Mouse (Mus musculus) inflammation-experienced regulatory T-cells, adult 6 months (primary cell): ENCODE results near the gene Elobl. TPM values are rescaled to one million over a fixed set of nuclear protein-coding genes. Genes with fewer than 3 reads are reported as not detected.

ENCODE experiments used
- ATAC-seq: one replicate; pipeline ENCODE4 v1.8.0; 2017
- polyA plus RNA-seq, 3 experiments: library from polyadenylated mRNA; unstranded; fragments of 100-300 nt; shearing (Covaris generic); gene quantifications; one replicate each; pipeline ENCODE4 v1.2.1; 2017

Gene Elobl
- polyA plus RNA-seq, 3 experiments from 2014 or later: 1.8 TPM; not detected in 2

- no peak for ATAC-seq
These were observed 19.9 kb upstream of the Elobl start for GRCm38 (mm10) chr11:88986616-88987015.

DNA sequence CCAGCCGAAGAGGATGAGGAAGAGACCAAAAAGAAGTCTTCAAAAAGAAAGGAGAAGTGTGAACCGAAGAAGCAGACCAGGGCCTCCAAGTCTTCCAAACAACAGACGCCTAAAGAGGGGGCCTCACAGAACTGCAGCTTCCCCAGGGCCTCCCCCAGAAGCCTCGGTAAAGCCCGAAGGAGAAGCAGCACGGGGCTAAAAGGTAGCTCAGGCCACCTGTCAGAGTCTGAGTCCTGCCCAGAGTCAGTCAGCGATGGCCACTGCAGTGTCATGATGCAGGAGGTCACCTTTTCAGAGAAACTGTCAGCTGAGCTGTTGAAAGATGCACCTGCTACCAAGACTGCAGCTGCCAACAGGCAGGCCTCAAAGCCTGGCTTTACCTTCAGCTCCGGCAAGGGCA lies 14.6 kb upstream of the Elobl start:
- no peak for ATAC-seq

- no peak for ATAC-seq
These were observed 10.5 kb upstream of the Elobl start for GRCm38 (mm10) chr11:88977188-88977587.

DNA sequence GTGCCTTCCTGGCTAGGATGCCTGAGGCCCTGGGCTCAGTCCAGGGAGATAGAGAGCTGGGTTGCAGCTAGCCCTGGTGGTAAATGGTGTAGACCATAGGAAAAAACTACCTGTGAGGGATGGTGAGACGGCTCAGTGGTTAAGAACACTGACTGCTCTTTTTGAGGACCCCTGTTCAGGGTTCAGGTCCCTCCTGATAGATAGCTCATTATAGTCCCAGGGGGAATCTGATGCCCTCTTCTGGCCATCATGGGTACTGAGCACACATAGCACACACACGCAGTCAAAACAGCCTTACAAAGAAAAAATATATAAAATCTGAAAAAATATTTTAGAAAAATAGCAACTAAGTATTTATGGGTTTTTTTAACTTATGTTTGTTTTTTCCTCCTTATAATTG lies 9.6 kb upstream of the Elobl start:
- no peak for ATAC-seq

GRCm38 (mm10) chr11:88973776-88974701 lies 7.3 kb upstream of the Elobl start:
- peak; percentile 94 for ATAC-seq

- no peak for ATAC-seq
These were observed 3.5 kb upstream of the Elobl start, which contains the start of gene Coil for GRCm38 (mm10) chr11:88970202-88970732. TSS of gene Coil (plus strand) at chr11:88970252.

GRCm38 (mm10) chr11:88958851-88959250 lies 7.9 kb downstream of the Elobl start:
- no peak for ATAC-seq

DNA sequence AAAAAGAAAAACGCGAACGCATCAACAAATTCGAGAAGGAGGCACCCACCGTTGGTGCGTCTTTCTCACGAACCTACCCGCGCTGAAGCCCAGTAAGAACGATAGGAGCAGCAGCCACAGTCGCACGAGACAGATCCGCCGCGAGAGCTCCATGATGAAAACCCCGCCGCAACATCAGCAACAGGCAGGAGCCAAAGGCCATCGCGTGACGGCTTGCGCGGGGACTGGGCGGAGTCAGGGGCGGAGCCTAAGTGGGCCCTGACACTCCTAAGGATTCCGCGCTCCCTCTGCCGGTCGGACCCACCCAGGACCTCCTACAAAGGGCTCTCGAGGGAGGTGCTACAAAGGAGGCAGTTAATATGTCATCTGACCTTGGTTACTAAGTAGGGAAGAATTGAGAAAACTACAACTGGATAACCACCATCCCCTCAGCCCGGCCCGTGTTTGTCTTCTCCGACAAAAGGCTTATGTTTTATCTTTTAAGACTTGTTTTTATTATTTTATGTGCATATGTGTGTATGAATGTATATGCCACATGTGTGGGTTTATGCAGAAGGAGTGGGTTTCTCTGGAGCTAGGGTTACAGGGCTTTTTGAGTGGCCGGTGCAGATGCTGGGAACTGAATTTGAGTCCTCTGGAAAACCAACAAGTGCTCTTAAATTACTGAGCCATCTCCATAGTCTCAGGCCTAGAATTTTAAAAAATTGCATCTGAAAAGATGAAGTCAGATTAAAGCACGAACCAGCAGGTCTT lies 11.3 kb downstream of the Elobl start, which contains the start of gene Scpep1:
Gene Scpep1, minus strand, starts transcription at position 249 of the 753 bp plus-strand sequence.
- ATAC-seq: peak; percentile 99

- ATAC-seq: peak; percentile 43
These were observed 11.9 kb downstream of the Elobl start for GRCm38 (mm10) chr11:88954803-88955202.

- no peak for ATAC-seq
These were observed 13.1 kb downstream of the Elobl start for GRCm38 (mm10) chr11:88953582-88953981.

DNA sequence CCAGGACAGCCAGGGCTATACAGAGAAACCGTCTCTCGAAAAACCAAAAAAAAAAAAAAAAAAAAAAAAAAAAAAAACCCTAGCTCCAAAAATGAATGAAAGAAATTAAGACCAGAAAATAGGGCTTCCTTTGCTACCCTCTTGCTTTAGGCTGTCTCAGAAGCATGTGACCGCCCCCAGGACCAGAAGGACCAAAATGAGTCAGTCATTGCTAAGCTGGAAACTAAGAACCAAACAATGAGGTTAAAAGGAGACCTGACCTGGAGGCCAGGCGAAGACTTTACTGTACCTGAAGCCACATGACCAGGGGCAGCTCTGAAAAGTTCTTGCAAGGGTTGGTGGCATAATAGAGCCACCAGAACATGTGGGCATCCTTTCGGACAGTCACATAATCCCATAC lies 14.6 kb downstream of the Elobl start:
- ATAC-seq: no peak

- no peak for ATAC-seq
These were observed 15.2 kb downstream of the Elobl start for GRCm38 (mm10) chr11:88951576-88951975.

GRCm38 (mm10) chr11:88950640-88951250 lies 16.0 kb downstream of the Elobl start:
- ATAC-seq: no peak

DNA sequence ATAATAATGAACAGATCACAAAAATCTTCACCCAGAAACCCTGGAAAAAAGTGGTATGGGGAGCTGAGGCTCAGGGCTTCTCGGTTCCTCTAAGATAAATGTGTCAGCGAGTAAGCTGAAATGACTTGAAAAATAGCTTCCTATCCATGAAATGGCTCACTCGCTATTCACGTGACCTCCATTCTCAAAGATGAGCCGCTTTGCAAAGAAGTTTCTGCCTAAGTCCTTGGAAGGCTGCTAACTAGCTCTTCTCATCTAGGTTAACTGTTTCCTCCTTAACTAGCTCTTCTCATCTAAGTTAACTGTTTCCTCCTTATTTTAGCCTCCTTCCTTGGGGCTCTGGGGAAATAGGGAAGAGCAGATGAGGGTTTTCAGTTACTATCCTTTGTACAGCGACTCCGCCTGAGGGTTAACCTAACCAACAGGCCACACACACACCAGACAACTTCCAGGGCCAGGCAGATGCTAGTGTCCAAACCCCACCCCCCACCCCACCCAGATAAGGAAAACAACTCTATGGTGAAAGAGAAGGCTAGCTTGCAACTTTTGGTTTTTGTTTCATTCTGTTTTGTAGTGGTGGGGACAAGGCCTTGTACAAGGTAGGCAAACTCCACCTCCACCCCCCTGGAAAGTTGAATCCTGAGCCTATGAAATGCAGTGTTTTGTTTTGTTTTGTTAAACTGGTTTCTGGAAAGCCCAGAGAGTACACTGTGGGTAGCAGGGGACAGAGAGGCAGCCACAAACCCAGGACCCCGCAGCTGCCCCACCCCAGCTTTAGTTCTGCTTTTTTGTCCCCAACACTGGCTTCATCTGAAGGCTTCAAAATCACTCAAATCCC lies 16.7 kb downstream of the Elobl start:
- no peak for ATAC-seq

DNA sequence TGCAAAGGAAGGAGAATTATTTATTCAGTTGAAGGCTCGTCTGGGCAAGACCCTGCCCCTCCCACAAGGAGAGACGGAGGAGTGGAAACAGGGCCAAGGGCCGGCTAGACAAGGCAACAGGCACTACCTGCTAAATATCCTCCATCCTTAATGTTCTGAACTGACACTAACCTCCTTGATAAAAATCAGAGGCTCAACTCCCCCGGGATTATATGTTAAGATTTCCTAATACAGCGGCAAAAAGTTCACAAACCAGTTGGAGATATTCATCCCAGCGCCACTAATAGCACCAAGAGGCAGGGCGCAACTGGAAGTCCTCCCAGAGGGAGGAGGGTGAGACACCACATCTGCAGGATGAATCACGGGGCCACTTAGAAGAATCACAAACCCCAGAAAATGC lies 17.8 kb downstream of the Elobl start:
- ATAC-seq: no peak

DNA sequence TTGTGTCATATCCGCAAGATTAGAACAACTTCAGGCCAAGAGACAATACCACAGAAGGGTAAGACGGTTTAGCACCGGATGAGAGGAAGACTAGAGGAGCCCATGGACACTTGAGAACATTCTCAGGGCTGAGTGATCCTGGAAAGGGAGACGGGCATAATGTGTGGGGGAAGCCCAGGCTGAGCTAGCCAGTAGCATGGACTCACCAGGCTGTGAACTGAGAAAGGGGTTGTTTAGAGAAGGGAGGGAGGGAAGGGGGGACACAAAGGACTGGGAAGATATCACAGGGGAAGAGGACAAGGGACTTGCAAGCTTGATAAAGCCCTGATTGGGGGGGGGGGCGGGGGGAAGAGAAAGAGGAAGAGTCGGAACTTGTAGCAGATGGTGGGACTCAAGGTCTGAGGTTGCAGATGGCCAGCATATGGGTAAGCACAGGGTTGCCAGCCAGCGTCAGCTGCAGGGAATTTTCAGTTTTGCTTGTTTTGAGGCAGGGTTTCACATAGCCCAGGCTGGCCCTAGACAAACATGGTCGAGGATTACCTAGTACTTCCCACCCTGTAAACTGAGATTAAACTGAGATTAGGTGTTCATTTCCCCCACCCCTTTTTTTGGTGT lies 20.7 kb downstream of the Elobl start:
- no peak for ATAC-seq

- ATAC-seq: no peak
These were observed 25.2 kb downstream of the Elobl start for GRCm38 (mm10) chr11:88941489-88941888.

GRCm38 (mm10) chr11:88939634-88940033 lies 27.1 kb downstream of the Elobl start:
- no peak for ATAC-seq

DNA sequence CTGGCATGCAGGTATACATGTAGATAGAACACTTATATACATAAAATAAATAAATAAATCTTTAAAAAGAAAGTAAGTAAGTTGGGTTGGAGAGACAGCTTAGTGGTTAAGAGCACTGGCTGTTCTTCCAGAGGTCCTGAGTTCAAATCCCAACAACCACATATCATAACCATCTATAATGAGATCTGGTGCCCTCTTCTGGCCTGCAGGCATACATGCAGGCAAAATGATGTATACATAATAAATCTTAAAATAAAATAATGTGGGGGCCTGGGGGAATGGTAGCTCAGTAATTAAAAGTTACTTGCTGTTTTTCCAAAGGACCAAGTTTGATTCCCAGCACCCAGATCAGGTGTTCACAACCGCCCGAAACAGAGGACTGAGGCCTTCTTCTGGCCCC lies 28.0 kb downstream of the Elobl start:
- no peak for ATAC-seq

DNA sequence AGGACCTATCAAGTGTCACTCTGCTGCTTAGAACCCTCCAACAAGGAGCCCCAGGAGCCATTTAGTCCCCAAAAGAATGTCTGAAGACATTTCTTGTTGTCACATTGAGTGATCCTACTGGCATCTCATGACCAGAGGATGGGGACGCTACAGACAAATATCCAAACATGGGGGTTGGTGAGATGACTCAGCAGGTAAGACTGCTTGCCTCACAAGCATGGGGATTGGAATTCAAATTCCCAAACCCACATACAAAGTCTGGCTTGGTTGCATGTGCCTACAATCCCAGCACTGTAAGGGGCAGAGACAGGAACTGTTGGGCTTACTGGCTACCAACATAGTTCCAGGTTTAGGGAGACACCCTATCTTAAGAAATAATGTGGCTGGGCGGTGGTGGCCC lies 28.8 kb downstream of the Elobl start:
- no peak for ATAC-seq
